Mouse (Mus musculus) c-Kit-positive CD71-positive TER-119-positive erythroid progenitor cells, embryonic 14.5 days (primary cell): ENCODE data around the gene Gm6588.

Experiments
- DNase-seq: peaks from one replicate; pipeline ENCODE4 v3.0.0-alpha.2; 2013; ENCODE audit warnings: low spot score

The Gm6588 gene

GRCm38 (mm10) chr5:112470144-112470543 lies 20.9 kb downstream of the Gm6588 start:
- DNase-seq = no peak

GRCm38 (mm10) chr5:112473453-112473852 lies 24.2 kb downstream of the Gm6588 start:
- DNase-seq = no peak

- no peak for DNase-seq
Observed at GRCm38 (mm10) chr5:112481946-112482410, 32.8 kb downstream of the Gm6588 start.

GRCm38 (mm10) chr5:112482551-112482950 lies 33.3 kb downstream of the Gm6588 start:
- DNase-seq = no peak

GRCm38 (mm10) chr5:112483030-112483429 lies 33.8 kb downstream of the Gm6588 start:
- DNase-seq = no peak

- DNase-seq = no peak
Observed at GRCm38 (mm10) chr5:112484924-112485715, 35.9 kb downstream of the Gm6588 start.

- no peak for DNase-seq
Observed at GRCm38 (mm10) chr5:112486415-112486814, 37.2 kb downstream of the Gm6588 start.

GRCm38 (mm10) chr5:112487504-112487903 lies 38.3 kb downstream of the Gm6588 start:
- no peak for DNase-seq

- DNase-seq = no peak
Observed at GRCm38 (mm10) chr5:112488101-112488776, 39.0 kb downstream of the Gm6588 start.

GRCm38 (mm10) chr5:112491489-112491888 lies 42.3 kb downstream of the Gm6588 start:
- no peak for DNase-seq

GRCm38 (mm10) chr5:112493492-112493891 lies 44.3 kb downstream of the Gm6588 start:
- no peak for DNase-seq

- DNase-seq = no peak
Observed at GRCm38 (mm10) chr5:112496753-112497369, 47.6 kb downstream of the Gm6588 start.

GRCm38 (mm10) chr5:112498921-112499917 lies 50.0 kb downstream of the Gm6588 start:
- no peak for DNase-seq

- no peak for DNase-seq
Observed at GRCm38 (mm10) chr5:112499918-112500682, 50.9 kb downstream of the Gm6588 start.
